Mouse (Mus musculus) E14TG2a.4 (cell line): ENCODE data around the gene Gmds.

Experiments
- CTCF ChIP-seq: conservative IDR thresholded peaks from 2 replicates; pipeline ENCODE4 v1.5.1; 2014; ENCODE audit warnings: low read length
- NANOG ChIP-seq: IDR thresholded peaks from 2 replicates; pipeline ENCODE4 v1.6.1; 2014; ENCODE audit warnings: borderline replicate concordance, low read length, mixed read lengths

DNA sequence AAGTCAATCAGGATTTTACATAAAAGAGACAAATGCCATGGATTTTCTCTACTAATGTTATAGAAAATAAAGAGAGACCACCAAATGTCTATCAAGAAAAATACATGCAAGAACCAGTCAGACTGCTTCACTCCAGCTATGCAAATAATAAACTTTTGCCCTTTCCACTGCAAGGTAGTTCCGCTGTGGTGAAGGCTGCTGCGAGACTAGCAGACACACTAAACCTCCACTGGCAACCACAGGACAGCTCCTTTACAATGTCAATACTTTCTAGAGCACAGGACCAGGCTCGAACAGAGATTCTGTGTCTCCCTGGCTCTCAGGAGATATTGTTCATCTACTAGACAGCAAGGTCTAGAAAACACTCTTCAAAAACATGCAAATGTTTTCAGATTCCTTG is 71.8 kb downstream of the Gmds start:
- TF ChIP-seq CTCF, result no peak
- TF ChIP-seq NANOG, result no peak
